Mouse (Mus musculus): ENCODE data around the gene Unc5c. TPM values are rescaled to one million over a fixed set of nuclear protein-coding genes. Genes with fewer than 3 reads are reported as not detected.

Unc5c gene
- polyA plus RNA-seq, 1 experiment from 2014 or later, result not detected

DNA sequence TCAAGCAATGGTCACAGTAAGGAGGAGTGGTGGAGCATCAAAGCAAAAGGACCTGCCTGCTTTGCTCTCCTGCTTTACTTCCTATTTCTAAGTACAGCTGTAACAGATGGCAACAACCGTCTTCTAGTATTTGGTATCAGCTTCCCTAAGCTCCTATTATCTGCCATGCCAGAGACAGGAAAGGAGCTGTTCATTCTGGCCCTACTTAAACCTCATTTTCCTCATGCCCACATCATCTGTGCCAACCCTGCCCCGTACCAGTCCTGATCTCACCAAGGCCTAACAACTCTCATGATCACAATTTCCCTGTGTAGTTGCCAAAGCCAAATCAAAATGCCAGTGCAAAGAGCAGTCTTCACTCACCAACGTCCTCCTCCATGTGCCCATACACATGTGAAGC lies 226.4 kb downstream of the Unc5c start:
- no peak overlapping the region for H3K4me3 ChIP-seq (ENCODE audit: low read depth, low read length)
- 36% methylated on average over 3 of the region's 3 CpGs for WGBS (ENCODE audit: insufficient replicate concordance)
- TF ChIP-seq EP300 (IDR thresholded peaks at IDR 0.05; ENCODE audit: low read depth) (no peak), CTCF (IDR thresholded peaks at IDR 0.05; ENCODE audit: low read depth) (no peak)

DNA sequence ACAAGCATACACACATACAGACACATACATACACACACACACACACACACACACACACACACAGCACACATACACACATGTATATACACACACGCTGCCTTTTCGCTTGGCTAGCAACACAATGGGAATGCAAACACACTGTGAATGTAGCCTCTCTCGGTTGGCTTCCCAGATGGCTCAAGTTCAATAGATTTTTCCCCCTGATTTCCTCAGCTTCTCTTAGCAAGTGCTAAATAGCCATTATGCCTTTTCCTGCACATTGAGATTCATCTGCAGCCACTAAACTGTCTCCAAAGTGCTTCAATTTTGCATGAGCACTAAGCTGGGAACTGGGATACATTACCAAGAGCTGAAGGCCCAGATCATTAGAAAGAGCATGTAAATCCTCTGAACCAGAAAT lies 226.8 kb downstream of the Unc5c start:
- DNase-seq, result no peak
- Histone ChIP-seq H3K27me3 (ENCODE audit: insufficient read depth, low read length) (no peaks in the 10 kb centered on the region), H3K9me3 (ENCODE audit: low read length) (no peaks in the 10 kb centered on the region), H3K4me1 (ENCODE audit: insufficient read depth) (no peaks in the 10 kb centered on the region), H3K36me3 (replicated peaks; ENCODE audit: insufficient read depth, low read length) (no peaks in the 10 kb centered on the region), H3K9ac (replicated peaks) (no peak overlapping the region), H3K4me2 (ENCODE audit: low read depth, low read length) (no peak overlapping the region), H3K27ac (ENCODE audit: low read depth) (no peak overlapping the region), H3K4me3 (ENCODE audit: low read depth, low read length) (no peak overlapping the region)
- 67% methylated on average over 3 of the region's 3 CpGs for WGBS (ENCODE audit: insufficient replicate concordance)
- no peak for ATAC-seq
- TF ChIP-seq EP300 (IDR thresholded peaks at IDR 0.05; ENCODE audit: low read depth) (no peak), CTCF (IDR thresholded peaks at IDR 0.05; ENCODE audit: low read depth) (no peak)

More for the DNA sequence above, 226.4 kb downstream of the Unc5c start:
- Histone ChIP-seq H3K27ac (ENCODE audit: low read depth) (no peak overlapping the region), H3K9me3 (ENCODE audit: low read length) (no peaks in the 10 kb centered on the region), H3K36me3 (replicated peaks; ENCODE audit: insufficient read depth, low read length) (no peaks in the 10 kb centered on the region), H3K4me2 (ENCODE audit: low read depth, low read length) (no peak overlapping the region), H3K4me1 (ENCODE audit: insufficient read depth) (no peaks in the 10 kb centered on the region), H3K27me3 (ENCODE audit: insufficient read depth, low read length) (no peaks in the 10 kb centered on the region), H3K9ac (replicated peaks) (no peak overlapping the region)
- ATAC-seq (no peak), DNase-seq (no peak)

- H3K27ac ChIP-seq (ENCODE audit: low read depth), result no peak overlapping the region
- no peaks in the 10 kb centered on the region for H3K27me3 ChIP-seq (ENCODE audit: insufficient read depth, low read length)
- TF ChIP-seq EP300 (IDR thresholded peaks at IDR 0.05; ENCODE audit: low read depth), result no peak
- TF ChIP-seq CTCF (IDR thresholded peaks at IDR 0.05; ENCODE audit: low read depth), result no peak
- H3K9ac ChIP-seq (replicated peaks), result no peak overlapping the region
- H3K4me3 ChIP-seq (ENCODE audit: low read depth, low read length), result no peak overlapping the region
- H3K4me1 ChIP-seq (ENCODE audit: insufficient read depth), result no peaks in the 10 kb centered on the region
- DNase-seq (no peak), ATAC-seq (no peak)
- H3K9me3 ChIP-seq (ENCODE audit: low read length), result no peaks in the 10 kb centered on the region
- H3K4me2 ChIP-seq (ENCODE audit: low read depth, low read length), result no peak overlapping the region
- H3K36me3 ChIP-seq (replicated peaks; ENCODE audit: insufficient read depth, low read length), result no peaks in the 10 kb centered on the region
Measured at GRCm38 (mm10) chr3:141699177-141699576, 234.2 kb downstream of the Unc5c start.

- 71% methylated on average over 3 of the region's 3 CpGs for WGBS (ENCODE audit: insufficient replicate concordance)
- H3K9ac ChIP-seq (replicated peaks), result no peak overlapping the region
- no peak for TF ChIP-seq CTCF (IDR thresholded peaks at IDR 0.05; ENCODE audit: low read depth)
- no peak for TF ChIP-seq EP300 (IDR thresholded peaks at IDR 0.05; ENCODE audit: low read depth)
- no peak overlapping the region for H3K4me2 ChIP-seq (ENCODE audit: low read depth, low read length)
- no peak for ATAC-seq
- H3K36me3 ChIP-seq (replicated peaks; ENCODE audit: insufficient read depth, low read length), result no peaks in the 10 kb centered on the region
- DNase-seq, result no peak
- H3K4me3 ChIP-seq (ENCODE audit: low read depth, low read length), result no peak overlapping the region
- no peaks in the 10 kb centered on the region for H3K27me3 ChIP-seq (ENCODE audit: insufficient read depth, low read length)
- no peaks in the 10 kb centered on the region for H3K9me3 ChIP-seq (ENCODE audit: low read length)
- H3K4me1 ChIP-seq (ENCODE audit: insufficient read depth), result no peaks in the 10 kb centered on the region
- no peak overlapping the region for H3K27ac ChIP-seq (ENCODE audit: low read depth)
Measured at GRCm38 (mm10) chr3:141701381-141701909, 236.4 kb downstream of the Unc5c start.

DNA sequence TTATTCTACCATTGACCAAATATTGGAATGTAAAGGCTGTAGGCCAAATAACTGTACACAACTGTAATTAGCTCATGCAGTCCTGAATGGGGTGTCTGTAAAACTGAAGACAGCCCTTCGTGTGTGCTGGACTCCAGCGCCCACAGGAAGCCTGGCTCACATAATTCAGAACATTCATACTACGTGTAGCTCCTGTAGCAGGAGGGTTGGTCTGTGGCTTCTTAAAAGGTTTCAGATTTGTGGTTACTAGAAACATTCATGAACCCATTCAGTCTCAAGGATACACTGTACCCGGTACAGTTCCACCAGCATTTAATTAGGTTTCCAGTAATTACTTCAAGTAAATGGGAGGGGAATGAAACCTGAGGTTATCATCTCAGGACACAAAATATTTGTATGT lies 246.6 kb downstream of the Unc5c start:
- WGBS (ENCODE audit: insufficient replicate concordance), result 60% methylated on average over 4 of the region's 4 CpGs
- TF ChIP-seq CTCF (IDR thresholded peaks at IDR 0.05; ENCODE audit: low read depth) (no peak), EP300 (IDR thresholded peaks at IDR 0.05; ENCODE audit: low read depth) (no peak)
- Histone ChIP-seq H3K4me2 (ENCODE audit: low read depth, low read length) (no peak overlapping the region), H3K27me3 (ENCODE audit: insufficient read depth, low read length) (no peaks in the 10 kb centered on the region), H3K9ac (replicated peaks) (no peak overlapping the region), H3K27ac (ENCODE audit: low read depth) (no peak overlapping the region), H3K9me3 (ENCODE audit: low read length) (no peaks in the 10 kb centered on the region), H3K4me3 (ENCODE audit: low read depth, low read length) (no peak overlapping the region), H3K4me1 (ENCODE audit: insufficient read depth) (no peaks in the 10 kb centered on the region), H3K36me3 (replicated peaks; ENCODE audit: insufficient read depth, low read length) (no peaks in the 10 kb centered on the region)
- no peak for DNase-seq
- no peak for ATAC-seq

DNA sequence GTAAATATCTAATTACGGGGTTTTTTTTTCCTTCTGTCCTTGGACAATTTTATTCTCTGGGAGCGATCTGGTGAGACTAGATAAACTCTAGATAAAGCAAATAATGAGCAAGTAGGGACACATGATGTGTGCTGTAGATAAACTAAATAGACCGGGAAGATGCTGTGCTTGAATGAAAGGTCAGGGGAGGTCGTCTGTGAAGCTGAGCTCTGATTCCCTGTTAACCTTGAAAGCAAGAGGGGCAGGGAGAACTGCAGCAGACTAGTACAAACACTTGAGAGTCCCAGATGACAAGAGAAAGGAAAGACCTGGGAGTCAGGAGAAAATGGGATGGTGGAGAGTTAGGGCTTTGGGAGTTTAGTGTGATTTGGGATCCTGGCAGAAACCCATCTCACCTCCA lies 251.4 kb downstream of the Unc5c start:
- H3K36me3 ChIP-seq (replicated peaks; ENCODE audit: insufficient read depth, low read length), result no peaks in the 10 kb centered on the region
- 49% methylated on average over 4 of the region's 4 CpGs for WGBS (ENCODE audit: insufficient replicate concordance)
- no peak overlapping the region for H3K9ac ChIP-seq (replicated peaks)
- no peaks in the 10 kb centered on the region for H3K4me1 ChIP-seq (ENCODE audit: insufficient read depth)
- no peak overlapping the region for H3K4me3 ChIP-seq (ENCODE audit: low read depth, low read length)
- H3K27ac ChIP-seq (ENCODE audit: low read depth), result no peak overlapping the region
- no peak overlapping the region for H3K4me2 ChIP-seq (ENCODE audit: low read depth, low read length)
- no peaks in the 10 kb centered on the region for H3K27me3 ChIP-seq (ENCODE audit: insufficient read depth, low read length)
- TF ChIP-seq CTCF (IDR thresholded peaks at IDR 0.05; ENCODE audit: low read depth), result no peak
- no peak for TF ChIP-seq EP300 (IDR thresholded peaks at IDR 0.05; ENCODE audit: low read depth)
- H3K9me3 ChIP-seq (ENCODE audit: low read length), result no peaks in the 10 kb centered on the region
- ATAC-seq, result no peak
- DNase-seq, result no peak

DNA sequence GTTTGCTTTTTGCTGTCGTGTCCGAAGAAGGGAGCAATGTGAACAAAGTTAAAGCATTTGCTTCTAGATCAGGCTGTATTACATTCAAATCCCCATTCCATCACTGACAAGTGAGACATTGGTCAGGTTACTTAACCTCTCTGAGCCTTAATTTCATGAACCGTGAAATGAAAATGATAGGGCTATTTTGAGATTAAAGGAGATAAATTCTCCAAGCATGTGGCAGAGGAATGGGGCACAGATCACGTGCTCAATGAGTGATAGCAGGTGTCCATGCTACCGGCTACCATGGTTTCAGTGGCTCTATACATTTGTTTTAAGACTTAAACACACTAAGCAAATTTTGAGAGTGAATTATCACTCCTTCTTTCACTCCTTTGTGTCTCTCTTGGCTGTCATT lies 254.0 kb downstream of the Unc5c start:
- no peak for ATAC-seq
- Histone ChIP-seq H3K27ac (ENCODE audit: low read depth) (no peak overlapping the region), H3K36me3 (replicated peaks; ENCODE audit: insufficient read depth, low read length) (no peaks in the 10 kb centered on the region), H3K4me1 (ENCODE audit: insufficient read depth) (no peaks in the 10 kb centered on the region), H3K9ac (replicated peaks) (no peak overlapping the region), H3K4me3 (ENCODE audit: low read depth, low read length) (no peak overlapping the region), H3K9me3 (ENCODE audit: low read length) (no peaks in the 10 kb centered on the region), H3K27me3 (ENCODE audit: insufficient read depth, low read length) (no peaks in the 10 kb centered on the region), H3K4me2 (ENCODE audit: low read depth, low read length) (no peak overlapping the region)
- DNase-seq, result no peak
- TF ChIP-seq CTCF (IDR thresholded peaks at IDR 0.05; ENCODE audit: low read depth) (no peak), EP300 (IDR thresholded peaks at IDR 0.05; ENCODE audit: low read depth) (no peak)
- WGBS (ENCODE audit: insufficient replicate concordance), result 74% methylated on average over 5 of the region's 5 CpGs
